Mouse (Mus musculus) limb, embryonic 14.5 days (tissue): ENCODE measurements around the gene Osbpl7. TPM values are rescaled to one million over a fixed set of nuclear protein-coding genes. Genes with fewer than 3 reads are reported as not detected.
A peak's percentile ranks its signal among the peaks of the same experiment; 100 is the strongest.

ENCODE experiments used
- ATAC-seq: fragments of 200-750 bp; cut with Nextera tagmentation; 2 replicates; pipeline ENCODE4 v1.8.0; 2017; ENCODE audit warnings: low read depth, moderate number of reproducible peaks, moderate TSS enrichment; ENCODE audit not compliant: low FRiP score
- DNase-seq: peaks from one replicate; pipeline ENCODE4 v3.0.0-alpha.2; 2015; ENCODE audit warnings: low spot score
- H3K27ac ChIP-seq: fragments of 300-500 bp; sonication (generic); replicated peaks from 2 replicates; pipeline ENCODE4 v1.5.1; 2014; ENCODE audit warnings: low read depth, mild to moderate bottlenecking, low read length, moderate library complexity, mixed read lengths
- H3K27me3 ChIP-seq: fragments of 300-500 bp; sonication (generic); 2 replicates; pipeline ENCODE4 v1.6.1; 2014; ENCODE audit warnings: low read length, mixed read lengths; ENCODE audit not compliant: control insufficient read depth, insufficient read depth
- H3K36me3 ChIP-seq: fragments of 300-500 bp; sonication (generic); 2 replicates; pipeline ENCODE4 v1.6.1; 2014; ENCODE audit warnings: mild to moderate bottlenecking, low read length, moderate library complexity, mixed read lengths; ENCODE audit not compliant: control insufficient read depth, insufficient read depth
- H3K4me1 ChIP-seq: fragments of 300-500 bp; sonication (generic); 2 replicates; pipeline ENCODE4 v1.6.1; 2014; ENCODE audit warnings: antibody characterized with exemption, low read length, mixed read lengths; ENCODE audit not compliant: control insufficient read depth, insufficient read depth
- H3K4me2 ChIP-seq: fragments of 300-500 bp; sonication (generic); replicated peaks from 2 replicates; pipeline ENCODE4 v1.6.1; 2014; ENCODE audit warnings: low read depth, mild to moderate bottlenecking, low read length, moderate library complexity; ENCODE audit not compliant: severe bottlenecking
- H3K4me3 ChIP-seq: fragments of 300-500 bp; sonication (generic); replicated peaks from 2 replicates; pipeline ENCODE4 v1.5.1; 2014; ENCODE audit warnings: low read length
- H3K9ac ChIP-seq: fragments of 300-500 bp; sonication (generic); 2 replicates; pipeline ENCODE4 v1.6.1; 2014; ENCODE audit warnings: mild to moderate bottlenecking, low read depth, low read length, moderate library complexity; ENCODE audit not compliant: severe bottlenecking
- H3K9me3 ChIP-seq: fragments of 300-500 bp; sonication (generic); 2 replicates; pipeline ENCODE4 v1.6.1; 2016; ENCODE audit warnings: low read length; ENCODE audit not compliant: control insufficient read depth
- POLR2A ChIP-seq: fragments of 200-500 bp; IDR thresholded peaks from 2 replicates; pipeline ENCODE4 v1.8.0; 2012; ENCODE audit warnings: inconsistent platforms, mild to moderate bottlenecking, moderate library complexity, borderline replicate concordance; ENCODE audit not compliant: insufficient read depth, insufficient read length; ENCODE audit errors: extremely low read depth
- WGBS: fragments of 180-500 bp; shearing (Covaris S2); extraction: QIAGEN DNeasy Blood & Tissue Kit; methylation state at CpG from one replicate; pipeline ENCODE4 v1.1.7; 2014; 5-methylcytosine and 5-hydroxymethylcytosine counted together
- polyA plus RNA-seq, 2 experiments: library from polyadenylated mRNA; depleted of rRNA in 1 of 2; stranded (reverse) in 1 of 2; unstranded in 1 of 2; fragments of >200 nt; fragmentation: Nextera tagmentation in 1 of 2; extraction: Ambion mirVana in 1 of 2; gene quantifications; 2 replicates each; pipeline versions ENCODE4 v1.2.1 to v1.2.3; 2012 to 2014

Gene Osbpl7
- polyA plus RNA-seq, 2 experiments, result 7.0 to 12.7 TPM

DNA sequence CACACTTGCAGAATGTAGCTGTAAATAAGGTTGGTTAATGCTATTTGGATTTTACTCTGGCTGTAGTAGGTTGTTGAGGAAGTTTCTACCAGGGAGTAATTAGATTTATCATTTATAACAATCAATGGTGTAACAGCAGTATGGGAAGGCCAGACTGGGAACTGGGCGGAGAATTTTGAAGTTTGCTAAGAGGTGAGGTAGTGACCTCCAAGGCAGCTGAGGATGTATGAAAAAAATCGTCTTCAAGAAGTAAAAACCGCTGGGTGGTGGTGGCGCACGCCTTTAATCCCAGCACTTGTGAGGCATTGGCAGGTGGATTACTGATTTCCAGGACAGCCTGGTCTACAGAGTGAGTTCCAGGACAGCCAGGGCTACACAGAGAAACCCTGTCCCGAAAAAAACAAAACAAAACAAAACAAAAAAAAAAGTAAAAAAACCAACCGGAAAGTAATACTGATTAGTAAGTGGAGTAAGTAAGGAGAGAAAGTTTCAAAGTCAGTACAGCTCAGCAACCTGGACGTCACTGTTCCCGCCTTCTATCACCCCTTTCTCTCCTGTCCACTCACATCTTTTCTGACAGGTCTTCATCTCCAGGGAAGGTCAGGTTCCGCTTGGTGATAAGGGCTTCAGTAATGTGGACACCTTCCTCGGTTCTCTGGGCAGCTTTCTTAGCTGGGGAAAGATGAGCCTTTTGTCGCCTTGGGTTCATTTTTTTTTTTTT is 10.0 kb upstream of the Osbpl7 start:
- H3K9ac ChIP-seq, result 0 out of 2 replicates have a peak overlapping the region, but pooled peaks have one; percentile 82
- H3K27me3 ChIP-seq, result no peaks in the 10 kb centered on the region
- peaks cover 6% of the 10 kb centered on the region for H3K4me1 ChIP-seq
- H3K36me3 ChIP-seq, result peaks cover 14% of the 10 kb centered on the region
- no peak for ATAC-seq
- WGBS, result 54% methylated on average over 11 of the region's 12 CpGs
- no peak for DNase-seq
- peak overlapping the region; percentile 75 for H3K4me2 ChIP-seq
- no peaks in the 10 kb centered on the region for H3K9me3 ChIP-seq
- no peak overlapping the region for H3K27ac ChIP-seq
- peak overlapping the region; percentile 85 for H3K4me3 ChIP-seq
- no peak for TF ChIP-seq POLR2A

DNA sequence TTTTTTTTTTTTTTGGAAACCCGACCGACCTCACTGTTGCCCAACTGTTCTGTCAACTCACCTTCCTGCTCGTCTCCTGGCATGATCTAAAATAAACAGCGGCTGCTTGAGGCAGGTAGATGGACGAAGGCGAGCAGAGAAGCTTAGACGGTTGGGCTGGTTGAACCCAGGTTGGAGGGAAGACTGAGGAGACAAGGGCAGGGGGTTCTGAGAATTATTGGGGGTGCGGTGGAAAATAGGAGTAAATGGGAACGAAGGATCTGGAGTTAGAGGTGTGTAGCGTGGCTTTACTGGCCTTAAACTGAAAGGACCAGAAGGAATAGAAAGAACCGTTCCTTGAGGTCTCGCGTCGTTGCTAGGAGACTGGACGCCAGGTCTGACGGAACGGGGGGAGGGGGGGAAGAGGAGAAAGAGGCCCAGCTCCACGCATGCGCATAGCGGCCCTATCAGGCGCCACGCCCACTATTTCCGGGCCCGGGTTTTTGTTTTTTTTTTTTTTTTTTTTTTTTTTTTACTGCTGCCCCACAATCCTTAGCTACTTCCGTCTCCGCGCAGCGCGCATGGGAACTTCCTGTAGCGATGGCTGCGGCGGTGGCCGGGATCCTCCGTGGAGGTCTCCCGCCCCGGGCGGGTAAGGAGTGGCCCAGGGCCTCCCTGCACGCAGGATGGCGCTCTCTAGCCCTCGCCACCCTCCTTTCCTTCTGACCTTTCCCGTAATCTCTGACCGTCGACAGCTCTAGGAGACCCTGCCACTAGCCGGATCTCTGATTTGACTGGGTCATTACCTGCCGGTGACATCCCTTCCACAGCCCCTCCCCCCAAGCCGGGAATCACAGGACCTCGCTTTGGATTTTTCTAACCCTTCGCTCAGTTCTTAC is 9.2 kb upstream of the Osbpl7 start, which contains the start of the genes Lrrc46 and Mrpl10:
Lrrc46 (minus strand) TSS at position 386 of the 878 bp plus-strand sequence.
Mrpl10 (plus strand) TSS at position 539 of the 878 bp plus-strand sequence.
- ATAC-seq (peak; percentile 89), DNase-seq (peak; percentile 96)
- Histone ChIP-seq H3K27ac (0 out of 2 replicates have a peak within 1 kb of the TSS, but pooled peaks have one; percentile 26), H3K4me1 (peaks cover 6% of the 10 kb centered on the region), H3K9ac (peak within 1 kb of the TSS; percentile 82), H3K9me3 (no peaks in the 10 kb centered on the region), H3K4me3 (peak within 1 kb of the TSS; percentile 85), H3K36me3 (peaks cover 17% of the 10 kb centered on the region), H3K4me2 (peak within 1 kb of the TSS; percentile 75), H3K27me3 (no peaks in the 10 kb centered on the region)
- 1% methylated on average over 45 of the region's 48 CpGs for WGBS
- peak; percentile 93; the same call in 1 of the 2 replicates for TF ChIP-seq POLR2A

DNA sequence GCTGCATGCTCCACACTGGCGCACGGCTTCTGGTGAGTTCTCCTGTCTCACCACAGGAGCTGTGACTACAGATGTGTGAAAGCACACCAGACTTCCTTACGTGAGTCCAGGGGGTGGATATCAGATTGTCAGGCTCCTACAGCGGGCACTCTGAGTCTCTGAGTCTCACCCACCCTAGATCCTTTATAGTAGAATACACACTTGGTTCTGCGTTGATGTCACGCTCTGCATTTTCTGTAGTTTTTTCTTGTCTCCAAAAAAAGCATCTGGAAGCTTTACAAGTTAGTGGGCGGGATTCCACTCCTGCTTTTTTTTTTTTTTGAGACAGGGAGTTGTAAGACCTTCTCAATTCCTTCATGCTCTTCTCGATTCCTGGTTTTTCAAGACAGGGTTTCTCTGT is 5.5 kb upstream of the Osbpl7 start:
- peaks cover 6% of the 10 kb centered on the region for H3K4me1 ChIP-seq
- no peaks in the 10 kb centered on the region for H3K9me3 ChIP-seq
- H3K27me3 ChIP-seq, result no peaks in the 10 kb centered on the region
- DNase-seq (no peak), ATAC-seq (no peak)
- H3K36me3 ChIP-seq, result peaks cover 35% of the 10 kb centered on the region
- H3K4me3 ChIP-seq, result no peak overlapping the region
- no peak overlapping the region for H3K9ac ChIP-seq
- TF ChIP-seq POLR2A, result no peak
- H3K4me2 ChIP-seq, result no peak overlapping the region
- WGBS, result 94% methylated on average over 8 of the region's 8 CpGs
- H3K27ac ChIP-seq, result no peak overlapping the region

DNA sequence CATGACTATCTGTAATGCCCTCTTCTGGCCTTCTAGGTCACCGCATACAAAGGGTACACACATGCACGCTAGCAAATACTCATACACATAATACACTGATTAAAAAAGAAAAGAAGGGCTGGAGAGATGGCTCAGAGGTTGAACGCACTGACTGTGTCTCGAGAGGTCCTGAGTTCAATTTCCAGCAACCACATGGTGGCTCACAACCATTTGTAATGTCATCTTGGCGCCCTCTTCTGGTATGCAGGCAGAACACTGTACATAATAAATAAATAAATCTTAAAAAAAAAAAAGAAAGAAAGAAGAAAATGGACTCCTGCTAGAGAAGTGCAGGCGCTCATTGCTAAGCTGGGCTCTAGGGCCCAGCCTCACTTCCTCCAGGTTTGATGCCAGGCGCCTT is 4.6 kb upstream of the Osbpl7 start:
- no peak for TF ChIP-seq POLR2A

DNA sequence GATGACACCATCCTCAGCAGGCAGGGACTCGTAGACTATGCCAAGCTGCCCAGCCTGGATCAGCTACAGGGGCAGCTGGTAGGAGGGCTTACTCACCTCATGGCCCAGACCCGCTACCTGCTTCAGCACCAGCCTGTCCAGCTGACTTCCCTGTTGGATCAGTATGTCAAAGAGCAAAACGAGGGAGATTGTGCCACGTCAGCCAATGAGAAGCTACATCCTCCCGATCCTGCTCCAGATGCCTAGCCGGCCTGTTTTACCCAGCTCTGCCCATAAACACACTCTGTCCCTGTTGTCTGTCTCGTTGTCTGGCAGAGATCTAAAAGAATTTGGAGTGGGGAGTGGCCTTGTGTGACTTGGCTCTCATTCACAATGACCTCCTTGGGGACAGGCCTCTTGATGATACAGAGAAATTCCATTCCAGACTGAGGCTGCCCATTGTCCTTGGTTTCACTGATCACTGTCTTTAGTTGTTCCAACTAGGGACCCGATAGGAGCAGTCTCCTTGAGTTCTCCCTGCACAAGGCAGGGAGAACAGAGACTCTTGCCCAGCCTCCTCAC is 2.3 kb upstream of the Osbpl7 start:
- Histone ChIP-seq H3K4me2 (no peak overlapping the region), H3K9ac (no peak overlapping the region), H3K4me1 (peaks cover 9% of the 10 kb centered on the region), H3K27ac (no peak overlapping the region), H3K27me3 (no peaks in the 10 kb centered on the region), H3K36me3 (peaks cover 40% of the 10 kb centered on the region), H3K9me3 (no peaks in the 10 kb centered on the region), H3K4me3 (no peak overlapping the region)
- ATAC-seq (no peak), DNase-seq (no peak)
- TF ChIP-seq POLR2A, result no peak
- 83% methylated on average over 8 of the region's 8 CpGs for whole genome bisulfite sequencing

More for the DNA sequence above, 4.6 kb upstream of the Osbpl7 start:
- peaks cover 6% of the 10 kb centered on the region for H3K4me1 ChIP-seq
- H3K9ac ChIP-seq, result no peak overlapping the region
- ATAC-seq (no peak), DNase-seq (no peak)
- WGBS, result 78% methylated on average over 7 of the region's 7 CpGs
- peaks cover 35% of the 10 kb centered on the region for H3K36me3 ChIP-seq
- H3K9me3 ChIP-seq, result no peaks in the 10 kb centered on the region
- no peaks in the 10 kb centered on the region for H3K27me3 ChIP-seq
- no peak overlapping the region for H3K4me3 ChIP-seq
- no peak overlapping the region for H3K27ac ChIP-seq
- H3K4me2 ChIP-seq, result no peak overlapping the region
